Mouse (Mus musculus): ENCODE measurements around the gene Mlkl. TPM values are rescaled to one million over a fixed set of nuclear protein-coding genes. Genes with fewer than 3 reads are reported as not detected.

Mlkl gene
- polyA plus RNA-seq (2014; fragmentation: Illumina TruSeq; extraction: RNeasy Lipid Tissue Mini Kit (QIAGEN cat#74804)) = 8.7 TPM

GRCm38 (mm10) chr8:111337890-111338347 lies at the start of gene Mlkl:
Gene Mlkl (minus strand): TSS chr8:111338177.

GRCm38 (mm10) chr8:111299821-111300568 lies 38.0 kb downstream of the Mlkl start, which contains the start of gene Rfwd3:
Gene Rfwd3 (minus strand): TSS chr8:111300222.

Other genes with a start within 250 kb of the Mlkl start
- gene Clec18a, start 245.8 kb downstream of the Mlkl start, polyA plus RNA-seq (2014; fragmentation: Illumina TruSeq; extraction: RNeasy Lipid Tissue Mini Kit (QIAGEN cat#74804)) = not detected
- 30.6 TPM for gene Pdpr, start 243.5 kb downstream of the Mlkl start, polyA plus RNA-seq (2014; fragmentation: Illumina TruSeq; extraction: RNeasy Lipid Tissue Mini Kit (QIAGEN cat#74804))
- gene Glg1, start 79.0 kb downstream of the Mlkl start, polyA plus RNA-seq (2014; fragmentation: Illumina TruSeq; extraction: RNeasy Lipid Tissue Mini Kit (QIAGEN cat#74804)) = 137 TPM
- 141 TPM for gene Rfwd3, start 38.0 kb downstream of the Mlkl start, polyA plus RNA-seq (2014; fragmentation: Illumina TruSeq; extraction: RNeasy Lipid Tissue Mini Kit (QIAGEN cat#74804))
- 0.83 TPM for gene Fa2h, start 55.6 kb upstream of the Mlkl start, polyA plus RNA-seq (2014; fragmentation: Illumina TruSeq; extraction: RNeasy Lipid Tissue Mini Kit (QIAGEN cat#74804))
- gene Wdr59, start 183.9 kb upstream of the Mlkl start, polyA plus RNA-seq (2014; fragmentation: Illumina TruSeq; extraction: RNeasy Lipid Tissue Mini Kit (QIAGEN cat#74804)) = 21.8 TPM
- 19.7 TPM for gene Znrf1, start 197.9 kb upstream of the Mlkl start, polyA plus RNA-seq (2014; fragmentation: Illumina TruSeq; extraction: RNeasy Lipid Tissue Mini Kit (QIAGEN cat#74804))